In the genomic region with DNA sequence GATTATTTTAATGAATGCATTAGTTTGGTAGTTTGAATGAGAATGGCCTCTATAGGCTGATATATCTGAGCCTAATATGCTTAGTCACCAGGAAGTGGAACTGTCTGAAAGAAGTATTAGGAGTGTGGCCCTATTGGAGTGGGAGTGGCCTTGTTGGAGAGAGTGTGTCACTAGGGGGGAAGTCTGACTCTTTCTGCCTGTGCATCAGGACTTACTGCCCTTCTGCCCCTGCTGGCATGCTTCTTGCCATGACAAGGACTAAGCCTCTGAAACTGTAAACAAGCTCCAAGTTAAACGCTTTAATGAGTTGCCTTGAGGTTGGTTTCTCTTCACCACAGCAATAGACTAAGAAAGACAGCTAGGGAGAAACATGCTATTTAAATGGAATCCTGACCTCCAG, we compare ENCODE assay signal across 15 mouse cellular contexts. TPM values are rescaled to one million over a fixed set of nuclear protein-coding genes. Genes with fewer than 3 reads are reported as not detected.
DNase-seq lines count a peak whose midpoint lies in the region; ATAC-seq lines count a peak whose summit lies in the region.
"Had no signal": no experiment of that assay in that cellular context is flagged by ENCODE, and none has a peak within 500 bp of the region (broad histone marks: within the 10 kb centered on the region; RNA-seq: fewer than 3 reads in every experiment).

No protein-coding gene starts in this region.

- DNase-seq in adrenal gland, postnatal 14 days = peak; percentile 49
- DNase-seq in adrenal gland, adult 18-20 months (ENCODE audit: low spot score in 2 of 2) = no peak
- DNase-seq in midbrain, embryonic 10.5 days (ENCODE audit: low spot score) = no peak
- peak; percentile 62 to 68 for DNase-seq in kidney, postnatal 36 days
- no peak for DNase-seq in embryo, embryonic 11 days
- no peak for DNase-seq in thymus, adult 18-20 months
- no peak for DNase-seq in layer of hippocampus, adult 18-20 months (ENCODE audit: low spot score in 2 of 2)
- DNase-seq: cerebellum, postnatal 14 days had no signal

- H3K4me2 ChIP-seq in midbrain, embryonic 16.5 days (ENCODE audit: low read length) = no peak overlapping the region
- H3K4me2 ChIP-seq: embryonic facial prominence, embryonic 15.5 days; heart, embryonic 13.5 days; hindbrain, embryonic 14.5 days; limb, embryonic 13.5 days; midbrain, embryonic 12.5 days had no signal

- WGBS in midbrain, embryonic 16.5 days = 51% methylated on average over 1 of the region's 1 CpGs
- 71% methylated on average over 1 of the region's 1 CpGs for WGBS in midbrain, embryonic 10.5 days

- H3K4me1 ChIP-seq in midbrain, embryonic 16.5 days (ENCODE audit: control insufficient read depth, insufficient read depth, low read length) = peaks cover 6% of the 10 kb centered on the region
- H3K4me1 ChIP-seq in midbrain, embryonic 10.5 days = peaks cover 24% of the 10 kb centered on the region
- H3K4me1 ChIP-seq: embryonic facial prominence, embryonic 15.5 days; heart, embryonic 13.5 days; limb, embryonic 13.5 days had no signal

- H3K4me3 ChIP-seq in midbrain, embryonic 16.5 days (ENCODE audit: low read depth, low read length) = no peak overlapping the region
- no peak overlapping the region for H3K4me3 ChIP-seq in midbrain, embryonic 10.5 days
- H3K4me3 ChIP-seq: embryonic facial prominence, embryonic 15.5 days; heart, embryonic 13.5 days; limb, embryonic 13.5 days; midbrain, embryonic 12.5 days had no signal

- peaks cover 33% of the 10 kb centered on the region for H3K36me3 ChIP-seq in midbrain, embryonic 16.5 days (ENCODE audit: control insufficient read depth, insufficient read depth, low read length)
- peaks cover 99% of the 10 kb centered on the region for H3K36me3 ChIP-seq in midbrain, embryonic 10.5 days

- H3K27me3 ChIP-seq in midbrain, embryonic 16.5 days (ENCODE audit: control insufficient read depth, insufficient read depth, low read depth, low read length) = no peaks in the 10 kb centered on the region
- no peaks in the 10 kb centered on the region for H3K27me3 ChIP-seq in midbrain, embryonic 10.5 days (ENCODE audit: low read depth, poor library complexity, severe bottlenecking)
- H3K27me3 ChIP-seq: embryonic facial prominence, embryonic 15.5 days; heart, embryonic 13.5 days; limb, embryonic 13.5 days; midbrain, embryonic 12.5 days had no signal

- no peak overlapping the region for H3K9ac ChIP-seq in midbrain, embryonic 16.5 days (ENCODE audit: low read depth, low read length)
- H3K9ac ChIP-seq: embryonic facial prominence, embryonic 15.5 days; heart, embryonic 13.5 days; hindbrain, embryonic 14.5 days; limb, embryonic 13.5 days; midbrain, embryonic 12.5 days had no signal

- peak overlapping the region; percentile 20; the same call in 1 of the 2 replicates for H3K27ac ChIP-seq in midbrain, embryonic 16.5 days (ENCODE audit: low read length)
- H3K27ac ChIP-seq in midbrain, embryonic 10.5 days (replicated peaks) = no peak overlapping the region
- H3K27ac ChIP-seq: embryonic facial prominence, embryonic 15.5 days; heart, embryonic 13.5 days; limb, embryonic 13.5 days had no signal

- no peaks in the 10 kb centered on the region for H3K9me3 ChIP-seq in midbrain, embryonic 16.5 days (replicated peaks; ENCODE audit: control insufficient read depth, low read length, poor library complexity, severe bottlenecking)
- H3K9me3 ChIP-seq in midbrain, embryonic 10.5 days (replicated peaks) = no peaks in the 10 kb centered on the region
- H3K9me3 ChIP-seq: embryonic facial prominence, embryonic 15.5 days; heart, embryonic 13.5 days; limb, embryonic 13.5 days; midbrain, embryonic 12.5 days had no signal

- no peak for ATAC-seq in midbrain, embryonic 16.5 days
- ATAC-seq: forebrain, embryonic 14.5 days had no signal

RNA-seq across cellular contexts. Expression of a gene that starts 54.9 kb away (rescaled TPM):
- 112 and 119 TPM in 2 replicates for total RNA-seq in adrenal gland, postnatal 14 days (2021)
- 100 to 1,000 TPM; 103 to 135 TPM for total RNA-seq in adrenal gland, adult 18-20 months (2021)
- polyA plus RNA-seq in midbrain, embryonic 16.5 days (2015; fragmentation: Nextera tagmentation; extraction: Ambion mirVana) = 40.8 and 45.2 TPM in 2 replicates
- polyA plus RNA-seq in midbrain, embryonic 10.5 days (2016; fragmentation: Nextera tagmentation; extraction: Ambion mirVana) = 75.1 and 75.7 TPM in 2 replicates
- total RNA-seq in layer of hippocampus, adult 18-20 months (2021) = 10 to 100 TPM; 67.0 to 67.5 TPM

RNA-seq across cellular contexts. Expression of a gene that starts 56.0 kb away (rescaled TPM):
- 47.5 and 55.1 TPM in 2 replicates for total RNA-seq in adrenal gland, postnatal 14 days (2021)
- total RNA-seq in adrenal gland, adult 18-20 months (2021) = 10 to 100 TPM; 34.4 to 43.2 TPM
- polyA plus RNA-seq in midbrain, embryonic 16.5 days (2015; fragmentation: Nextera tagmentation; extraction: Ambion mirVana) = 23.0 and 27.4 TPM in 2 replicates
- 26.5 and 26.9 TPM in 2 replicates for polyA plus RNA-seq in midbrain, embryonic 10.5 days (2016; fragmentation: Nextera tagmentation; extraction: Ambion mirVana)
- 10 to 100 TPM; 37.6 to 38.9 TPM for total RNA-seq in layer of hippocampus, adult 18-20 months (2021)

Comparison
In these comparisons a context has a peak if more than half of its experiments do, and no peak if none do; other contexts are left out.
1. DNase-seq: peak in adrenal gland, postnatal 14 days (single experiment) and kidney, postnatal 36 days (2 of 2); none in adrenal gland, adult 18-20 months (0 of 2), midbrain, embryonic 10.5 days (single experiment), embryo, embryonic 11 days (single experiment), thymus, adult 18-20 months (0 of 2) and layer of hippocampus, adult 18-20 months (0 of 2).